Mouse (Mus musculus) kidney, adult 2 months (tissue): Measurements from ENCODE around the gene Rcan2. TPM values are rescaled to one million over a fixed set of nuclear protein-coding genes. Genes with fewer than 3 reads are reported as not detected.
A peak's percentile ranks its signal among the peaks of the same experiment; 100 is the strongest.

Experiments used
- DNase-seq: peaks from one replicate; pipeline ENCODE4 v3.0.0; 2021
- H3K27ac ChIP-seq: fragments of 200-500 bp; 2 replicates; pipeline ENCODE4 v1.5.1; 2012; ENCODE audit warnings: low read depth, low read length, control low read depth, inconsistent platforms; ENCODE audit not compliant: insufficient read depth
- H3K27me3 ChIP-seq: fragments of 200-500 bp; replicated peaks from 2 replicates; pipeline ENCODE4 v1.6.1; 2012; ENCODE audit warnings: mild to moderate bottlenecking, moderate library complexity, low read length, inconsistent platforms; ENCODE audit not compliant: control insufficient read depth, insufficient read depth
- H3K36me3 ChIP-seq: fragments of 200-500 bp; 2 replicates; pipeline ENCODE4 v1.6.1; 2012; ENCODE audit warnings: mild to moderate bottlenecking, moderate library complexity, low read length, inconsistent platforms; ENCODE audit not compliant: control insufficient read depth, insufficient read depth
- H3K4me1 ChIP-seq: fragments of 200-500 bp; 2 replicates; pipeline ENCODE4 v1.6.1; 2011; ENCODE audit warnings: low read length; ENCODE audit not compliant: control insufficient read depth, insufficient read depth
- H3K4me3 ChIP-seq: fragments of 200-500 bp; 2 replicates; pipeline ENCODE4 v1.5.1; 2011; ENCODE audit warnings: mild to moderate bottlenecking, low read depth, low read length, control low read depth; ENCODE audit not compliant: insufficient read depth
- CTCF ChIP-seq: fragments of 200-500 bp; conservative IDR thresholded peaks from 2 replicates; pipeline ENCODE4 v1.5.1; 2011; ENCODE audit warnings: low read depth, mild to moderate bottlenecking, control low read depth, low read length, moderate library complexity, mixed read lengths; ENCODE audit not compliant: insufficient read depth, insufficient read length
- POLR2A ChIP-seq: fragments of 200-500 bp; IDR thresholded peaks from one replicate; pipeline ENCODE4 v1.6.1; 2011; ENCODE audit warnings: low read depth, low read length, control low read depth
- WGBS: fragments of 180-500 bp; shearing (Covaris S2); methylation state at CpG from one replicate; pipeline ENCODE4 v1.1.7; 2018; 5-methylcytosine and 5-hydroxymethylcytosine counted together
- polyA plus RNA-seq: library from polyadenylated mRNA; depleted of rRNA; stranded (reverse); fragments of >200 nt; gene quantifications from 2 replicates; pipeline ENCODE4 v1.2.3, GENCODE M21; 2012

Gene Rcan2
- polyA plus RNA-seq, 1 experiment, result 18.3 TPM

DNA sequence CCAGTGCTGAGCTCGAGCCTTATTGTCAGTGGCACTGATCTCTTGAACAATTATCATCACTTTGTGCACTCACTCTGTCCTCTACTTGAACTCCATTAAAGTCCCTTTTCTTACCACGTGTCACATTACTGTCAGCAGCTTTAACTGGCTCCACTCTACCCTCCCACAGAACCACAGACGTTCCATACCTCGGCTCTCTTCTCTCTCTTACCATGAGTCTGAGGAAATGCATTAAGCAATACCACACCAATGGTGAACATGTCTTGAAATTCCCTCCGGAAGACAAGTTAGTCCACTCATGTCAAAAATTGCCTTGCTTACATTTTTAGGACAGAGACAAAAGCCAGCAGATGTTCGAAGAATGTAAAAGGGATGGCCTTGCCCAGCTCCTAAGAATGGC lies 267.7 kb downstream of the Rcan2 start:
- Histone ChIP-seq H3K27me3 (no peaks in the 10 kb centered on the region), H3K27ac (no peak overlapping the region), H3K4me1 (no peaks in the 10 kb centered on the region), H3K4me3 (no peak overlapping the region), H3K36me3 (no peaks in the 10 kb centered on the region)
- TF ChIP-seq POLR2A (no peak), CTCF (no peak)
- WGBS, result 68% methylated on average over 6 of the region's 6 CpGs
- DNase-seq, result no peak

DNA sequence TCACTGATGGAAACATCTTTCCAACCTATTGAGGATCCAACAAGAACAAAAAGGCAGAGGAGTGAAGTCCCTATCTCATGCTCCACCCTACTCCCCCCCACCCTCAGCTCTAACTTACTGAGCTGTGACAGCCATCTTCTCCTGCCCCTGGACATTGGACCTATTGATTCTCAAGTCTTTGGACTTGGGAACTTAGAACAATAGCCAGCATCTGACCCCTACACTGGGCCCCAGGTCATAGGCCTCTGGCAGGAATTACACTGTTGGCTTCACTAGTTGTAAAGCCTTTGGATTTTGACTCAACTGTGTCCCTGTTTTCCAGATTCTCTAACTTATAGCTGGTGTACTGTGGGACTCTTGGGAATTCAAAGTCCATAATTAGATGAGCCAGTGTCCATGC lies 270.5 kb downstream of the Rcan2 start:
- H3K4me3 ChIP-seq, result no peak overlapping the region
- no peak for DNase-seq
- no peaks in the 10 kb centered on the region for H3K27me3 ChIP-seq
- H3K4me1 ChIP-seq, result no peaks in the 10 kb centered on the region
- H3K27ac ChIP-seq, result no peak overlapping the region
- TF ChIP-seq POLR2A (no peak), CTCF (no peak)
- no peaks in the 10 kb centered on the region for H3K36me3 ChIP-seq

GRCm38 (mm10) chr17:44075601-44076000 lies 274.4 kb downstream of the Rcan2 start:
- Histone ChIP-seq H3K4me3 (no peak overlapping the region), H3K27ac (no peak overlapping the region), H3K4me1 (peaks cover 11% of the 10 kb centered on the region; the same call in 1 of the 2 replicates), H3K27me3 (no peaks in the 10 kb centered on the region), H3K36me3 (no peaks in the 10 kb centered on the region)
- no peak for TF ChIP-seq POLR2A
- TF ChIP-seq CTCF, result no peak
- DNase-seq, result no peak
- WGBS, result 79% methylated on average over 3 of the region's 3 CpGs

- peak; percentile 71 for DNase-seq
- H3K36me3 ChIP-seq, result no peaks in the 10 kb centered on the region
- H3K27ac ChIP-seq, result no peak overlapping the region
- no peaks in the 10 kb centered on the region for H3K27me3 ChIP-seq
- no peak overlapping the region for H3K4me3 ChIP-seq
- TF ChIP-seq POLR2A, result no peak
- peak; percentile 69 for TF ChIP-seq CTCF
- H3K4me1 ChIP-seq, result peaks cover 11% of the 10 kb centered on the region; the same call in 1 of the 2 replicates
- 38% methylated on average over 6 of the region's 6 CpGs for WGBS
Observed at GRCm38 (mm10) chr17:44076051-44076680, 275.0 kb downstream of the Rcan2 start.

DNA sequence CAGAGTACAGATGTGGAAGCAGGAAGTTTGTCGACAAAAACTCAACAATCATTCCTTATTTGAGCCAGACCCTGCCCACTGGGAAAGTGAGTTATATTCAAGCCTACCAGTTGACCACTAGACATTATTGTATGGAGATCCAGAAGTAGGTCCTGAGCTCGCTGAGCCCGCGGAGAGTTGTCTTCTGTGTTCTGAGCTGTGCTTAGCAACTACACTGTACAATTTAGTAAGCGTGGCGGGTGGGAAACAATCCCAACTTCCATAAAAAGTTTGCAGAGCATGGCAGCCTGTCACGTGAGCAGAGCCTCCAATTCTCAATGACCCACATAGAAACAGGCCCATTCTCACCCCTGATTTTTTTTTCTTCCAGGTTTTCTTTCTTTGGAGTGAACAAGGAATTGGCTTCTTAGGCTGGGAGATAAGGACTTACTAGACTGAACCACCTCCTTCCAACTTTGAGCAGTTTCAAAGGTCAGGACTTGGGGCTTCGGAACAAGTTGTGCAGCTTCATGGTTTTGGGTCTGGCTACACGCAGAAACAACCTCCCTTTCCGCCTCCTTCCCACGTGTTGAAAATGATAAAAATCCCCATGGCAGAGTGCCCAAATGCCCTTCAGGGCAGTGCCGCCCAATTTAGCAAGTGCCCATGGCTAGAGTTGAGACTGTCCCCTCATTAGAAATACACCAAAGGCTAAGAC lies 276.1 kb downstream of the Rcan2 start:
- H3K27ac ChIP-seq, result no peak overlapping the region
- peak; percentile 14 for DNase-seq
- TF ChIP-seq POLR2A (no peak), CTCF (no peak)

GRCm38 (mm10) chr17:44077843-44078160 lies 276.7 kb downstream of the Rcan2 start:
- WGBS, result 55% methylated on average over 2 of the region's 2 CpGs
- no peak for TF ChIP-seq POLR2A
- no peak for TF ChIP-seq CTCF
- DNase-seq, result no peak
- Histone ChIP-seq H3K27me3 (no peaks in the 10 kb centered on the region), H3K27ac (no peak overlapping the region), H3K4me1 (peaks cover 11% of the 10 kb centered on the region; the same call in 1 of the 2 replicates), H3K4me3 (no peak overlapping the region), H3K36me3 (no peaks in the 10 kb centered on the region)

More for the DNA sequence above, 276.1 kb downstream of the Rcan2 start:
- 63% methylated on average over 12 of the region's 12 CpGs for WGBS
- Histone ChIP-seq H3K27me3 (no peaks in the 10 kb centered on the region), H3K4me3 (no peak overlapping the region), H3K36me3 (no peaks in the 10 kb centered on the region), H3K4me1 (peaks cover 11% of the 10 kb centered on the region; the same call in 1 of the 2 replicates)

DNA sequence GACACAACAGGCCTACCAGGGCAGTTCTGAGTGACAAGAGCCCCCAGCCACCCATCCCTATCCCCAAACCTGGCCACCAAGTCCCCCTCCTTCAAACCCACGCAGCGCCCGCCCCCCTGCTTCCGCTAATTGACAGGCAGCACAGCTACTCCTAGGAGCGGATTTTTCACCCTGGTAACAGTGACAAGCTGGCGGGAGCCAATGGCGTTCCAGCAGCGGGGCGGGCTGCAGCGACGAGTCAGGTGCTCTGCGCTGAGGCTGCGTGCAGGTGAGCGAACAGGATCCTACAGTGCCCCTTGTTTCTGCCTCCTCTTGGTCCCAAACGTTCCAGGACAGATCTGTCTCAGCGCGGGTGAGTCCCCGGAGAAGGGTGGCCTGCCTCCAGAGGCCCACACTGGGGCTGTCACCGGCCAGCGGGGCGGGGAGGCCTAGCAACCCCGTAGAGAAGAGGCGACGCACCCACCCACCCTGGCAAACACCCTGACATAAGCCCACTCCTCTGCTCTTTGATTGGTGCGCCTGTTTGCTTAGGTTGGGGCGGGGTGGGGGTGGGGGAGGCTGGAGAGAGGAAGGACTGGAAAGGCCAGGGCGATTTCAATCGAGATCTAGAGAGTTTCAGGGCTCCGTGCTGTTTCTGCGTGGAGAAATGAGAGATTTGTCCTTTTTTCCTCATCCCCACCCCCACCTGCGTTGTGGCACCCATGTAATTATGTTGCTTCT lies 277.6 kb downstream of the Rcan2 start, which contains the start of gene Enpp5:
Gene Enpp5 (plus strand): TSS at position 183 of the 720 bp plus-strand sequence.
- no peaks in the 10 kb centered on the region for H3K27me3 ChIP-seq
- peaks cover 11% of the 10 kb centered on the region; the same call in 1 of the 2 replicates for H3K4me1 ChIP-seq
- no peaks in the 10 kb centered on the region for H3K36me3 ChIP-seq
- WGBS, result 2% methylated on average over 31 of the region's 31 CpGs
- H3K27ac ChIP-seq, result peak within 1 kb of the TSS; percentile 26; the same call in 1 of the 2 replicates
- DNase-seq, result peak; percentile 94
- peak within 1 kb of the TSS; percentile 77 for H3K4me3 ChIP-seq
- TF ChIP-seq POLR2A (peak; percentile 44), CTCF (no peak)
